Mouse (Mus musculus) heart, adult 2 months (tissue): ENCODE data around the gene Chst10.

ENCODE experiments used
- CTCF ChIP-seq: fragments of 200-600 bp; IDR thresholded peaks from 2 replicates; pipeline ENCODE4 v1.8.1; 2022; ENCODE audit warnings: antibody characterized with exemption, mild to moderate bottlenecking, moderate library complexity
- EP300 ChIP-seq: fragments of 200-500 bp; IDR thresholded peaks from 2 replicates; pipeline ENCODE4 v1.6.1; 2011; ENCODE audit warnings: low read depth, low read length, control low read depth; ENCODE audit not compliant: insufficient read depth
- POLR2A ChIP-seq: fragments of 200-500 bp; IDR thresholded peaks from 2 replicates; pipeline ENCODE4 v1.6.1; 2011; ENCODE audit warnings: mild to moderate bottlenecking, low read depth, low read length, control low read depth; ENCODE audit not compliant: insufficient read depth

GRCm38 (mm10) chr1:38869398-38870195, 28.4 kb downstream of the Chst10 start:
- TF ChIP-seq CTCF, result no peak
- TF ChIP-seq EP300, result no peak
- no peak for TF ChIP-seq POLR2A
